Mouse (Mus musculus) lung, adult 2 months (tissue): ENCODE data around the gene Papss1.

Experiments
- CTCF ChIP-seq: fragments of 200-500 bp; IDR thresholded peaks from 2 replicates; pipeline ENCODE4 v1.5.1; 2011; ENCODE audit warnings: mild to moderate bottlenecking, low read length, control low read depth; ENCODE audit not compliant: insufficient read depth
- POLR2A ChIP-seq: fragments of 200-500 bp; IDR thresholded peaks from 2 replicates; pipeline ENCODE4 v1.6.1; 2011; ENCODE audit warnings: low read depth, mild to moderate bottlenecking, control low read depth, low read length, borderline replicate concordance; ENCODE audit errors: extremely low read depth

GRCm38 (mm10) chr3:131550046-131550445 lies 14.5 kb upstream of the Papss1 start:
- TF ChIP-seq CTCF (no peak), POLR2A (no peak)
